Mouse (Mus musculus) testis, adult 2 months (tissue): Measurements from ENCODE around the gene Dapk1.

Source experiments
- CTCF ChIP-seq: fragments of 200-500 bp; IDR thresholded peaks from 2 replicates; pipeline ENCODE4 v1.5.1; 2012; ENCODE audit warnings: low read depth, mild to moderate bottlenecking, inconsistent platforms, low read length, moderate library complexity; ENCODE audit not compliant: control insufficient read depth, insufficient read depth, insufficient replicate concordance
- POLR2A ChIP-seq: fragments of 200-500 bp; IDR thresholded peaks from 2 replicates; pipeline ENCODE4 v1.6.1; 2012; ENCODE audit warnings: low read depth, mild to moderate bottlenecking, inconsistent platforms, low read length, moderate library complexity; ENCODE audit not compliant: control insufficient read depth

- no peak for TF ChIP-seq CTCF
- TF ChIP-seq POLR2A, result no peak
Measured at GRCm38 (mm10) chr13:60690921-60691320, 89.2 kb downstream of the Dapk1 start.
